Mouse (Mus musculus): ENCODE data around the gene Naa40. TPM values are rescaled to one million over a fixed set of nuclear protein-coding genes. Genes with fewer than 3 reads are reported as not detected.
A peak's percentile ranks its signal among the peaks of the same experiment; 100 is the strongest.

Naa40 gene
- 35.6 and 47.2 TPM in 2 replicates for total RNA-seq (2015; ENCODE audit: low replicate concordance)
- 44.8 and 57.3 TPM in 2 replicates for total RNA-seq (2017; ENCODE audit: low replicate concordance)

DNA sequence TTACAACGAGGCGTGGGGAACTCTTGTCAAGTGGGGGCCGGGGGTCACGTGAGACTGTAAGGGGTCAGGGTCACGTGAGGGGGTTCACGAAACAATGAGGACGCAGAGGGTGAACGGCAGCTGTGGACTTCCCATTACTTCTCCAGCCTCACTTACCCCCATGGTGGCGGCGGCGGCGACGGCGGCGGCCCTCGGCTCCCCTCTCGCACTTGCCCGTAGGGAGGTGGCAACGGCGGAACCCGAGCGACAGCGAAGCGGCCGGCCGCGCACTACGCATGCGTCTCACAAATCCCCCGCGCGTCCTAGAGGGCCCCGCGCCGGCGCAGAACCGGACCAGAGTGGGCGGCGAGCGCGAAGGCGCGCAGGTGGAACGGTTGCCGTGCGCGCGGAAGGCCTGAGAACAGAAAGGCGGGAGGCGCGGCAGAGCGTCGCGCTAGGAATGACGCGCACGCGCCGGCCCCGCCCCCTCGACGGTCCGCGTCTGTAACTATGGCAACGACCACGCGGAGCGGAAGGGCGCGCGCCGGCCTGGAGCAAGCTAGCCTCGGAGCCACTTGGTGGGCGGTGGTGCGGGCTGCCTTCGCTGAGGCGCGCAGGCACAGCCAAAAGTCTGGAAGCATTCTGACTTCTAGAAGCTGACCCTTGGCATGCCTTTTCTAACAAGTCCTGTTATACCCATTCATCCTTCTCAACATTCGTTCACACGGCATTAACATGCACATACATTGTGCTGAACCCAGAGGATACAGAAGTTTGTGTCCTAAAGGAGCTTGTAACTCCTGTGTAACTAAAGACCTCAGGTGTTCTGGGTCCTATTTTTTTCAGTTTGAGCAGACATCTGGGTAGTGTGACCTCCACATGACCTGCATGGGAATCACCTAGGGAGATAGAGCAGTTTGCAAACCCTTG lies at the start of gene Naa40:
TSS of gene Naa40 (minus strand) at position 402 of the 909 bp plus-strand sequence.
- peak; percentile 96 for ATAC-seq (replicated peaks; ENCODE audit: low FRiP score, poor library complexity, severe bottlenecking)

DNA sequence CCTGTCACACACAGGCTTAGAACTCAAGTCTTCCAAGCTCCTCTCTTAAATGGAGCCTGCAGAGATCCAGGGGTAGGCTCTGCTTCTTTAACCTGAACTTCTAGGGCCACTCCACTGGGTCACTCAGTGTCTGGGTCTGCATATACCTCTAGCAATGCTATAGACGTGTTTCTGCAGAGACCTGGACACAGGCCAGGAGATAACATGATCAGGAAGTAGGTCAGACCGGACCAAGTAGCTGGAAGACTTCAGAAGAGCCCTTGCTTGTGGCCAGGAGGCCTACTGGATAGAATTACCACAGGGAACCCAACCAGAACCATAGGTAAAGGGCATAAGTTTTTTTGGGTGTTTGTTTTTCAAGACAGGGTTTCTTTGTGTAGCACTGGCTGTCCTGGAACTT lies 48.8 kb upstream of the Naa40 start:
- ATAC-seq (replicated peaks; ENCODE audit: low FRiP score, poor library complexity, severe bottlenecking): no peak

DNA sequence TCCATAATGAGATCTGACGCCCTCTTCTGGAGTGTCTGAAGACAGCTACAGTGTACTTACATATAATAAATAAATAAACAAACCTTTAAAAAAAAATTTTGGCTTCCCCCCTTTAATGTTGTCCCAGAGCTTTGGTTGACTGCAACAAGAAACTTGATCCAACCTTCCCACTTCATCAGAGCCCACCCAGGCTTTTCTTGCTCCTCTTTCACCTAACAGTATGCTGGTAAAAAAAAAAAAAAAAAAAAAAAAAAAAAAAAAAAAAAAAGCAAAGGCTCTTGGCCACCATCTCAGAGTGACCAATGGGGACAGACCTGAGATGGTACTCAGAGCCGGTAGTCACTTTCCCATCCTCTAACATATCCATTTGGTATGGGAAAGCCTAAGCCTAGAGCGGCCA lies 47.3 kb upstream of the Naa40 start:
- ATAC-seq (replicated peaks; ENCODE audit: low FRiP score, poor library complexity, severe bottlenecking): no peak

DNA sequence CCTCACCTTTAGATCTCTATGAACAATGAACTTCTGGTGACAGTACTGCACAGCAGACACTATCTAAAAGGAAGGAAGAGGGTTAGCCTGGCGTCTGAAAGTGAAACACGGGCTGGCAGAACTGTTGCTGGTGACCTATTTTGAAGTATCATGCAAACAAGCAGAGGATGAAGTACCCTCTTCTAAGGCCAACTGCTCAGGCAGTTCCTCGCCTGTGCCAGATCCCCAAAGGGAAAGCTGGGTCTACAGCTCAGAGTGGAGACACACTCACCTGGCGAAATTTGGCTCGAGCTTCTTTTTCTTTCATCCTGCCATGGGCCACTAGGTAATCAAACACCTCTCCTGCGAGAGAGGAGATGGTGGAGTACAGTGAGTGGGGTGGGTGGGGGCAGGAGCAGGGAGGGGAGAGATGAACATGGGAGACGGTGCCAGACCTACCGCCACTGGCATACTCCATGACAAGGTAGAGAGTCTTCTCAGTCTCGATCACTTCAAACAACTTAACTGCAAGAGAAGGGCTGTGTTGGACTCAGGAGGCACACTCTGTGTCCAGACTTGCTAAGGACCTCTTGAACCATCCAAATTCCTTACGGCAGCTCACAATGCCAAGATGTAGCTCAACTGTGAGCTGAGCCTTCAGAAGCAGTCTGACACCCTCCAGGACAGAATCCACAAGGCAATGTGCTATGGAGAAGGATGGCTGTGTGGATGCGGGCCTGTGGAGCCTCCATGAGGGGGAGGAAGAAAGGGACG lies 45.8 kb upstream of the Naa40 start:
- ATAC-seq (replicated peaks; ENCODE audit: low FRiP score, poor library complexity, severe bottlenecking): no peak

DNA sequence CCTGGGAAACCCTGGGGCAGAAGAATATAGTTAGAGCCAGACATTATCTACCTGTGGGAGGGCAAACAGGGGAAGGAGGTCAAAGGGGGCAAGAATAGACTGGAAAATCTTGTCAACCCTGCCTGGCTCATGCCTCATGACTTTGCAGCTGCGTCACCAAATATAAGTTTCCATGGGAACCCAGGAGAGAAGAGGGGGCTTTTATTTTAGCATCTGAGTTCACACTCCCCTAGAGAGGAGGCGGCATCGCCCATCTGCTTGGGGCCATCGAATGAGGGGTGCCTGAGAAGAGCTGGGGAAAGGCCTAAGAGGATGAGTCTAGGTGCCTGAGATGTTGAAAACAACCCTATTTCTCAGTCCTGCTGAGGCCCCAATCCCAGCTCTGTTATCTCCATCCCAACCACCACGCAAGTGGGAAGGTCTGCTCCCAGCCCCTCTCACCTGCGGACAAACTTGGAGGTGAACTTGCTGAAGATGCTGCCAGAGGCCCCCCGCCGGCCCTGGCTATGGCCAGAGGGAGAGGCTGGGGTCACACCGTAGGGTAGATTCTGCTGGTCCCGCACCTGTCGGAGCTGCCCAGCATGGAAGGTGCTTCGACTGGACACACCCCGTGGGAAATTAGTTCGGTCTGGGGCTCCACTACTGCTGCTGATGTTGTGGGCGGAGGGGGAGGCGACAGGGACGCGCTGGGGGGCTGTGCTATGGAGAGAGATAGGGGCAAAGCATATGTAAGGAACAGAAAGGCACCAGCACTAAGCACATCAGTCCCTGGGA lies 39.8 kb upstream of the Naa40 start:
- ATAC-seq (replicated peaks; ENCODE audit: low FRiP score, poor library complexity, severe bottlenecking): no peak

DNA sequence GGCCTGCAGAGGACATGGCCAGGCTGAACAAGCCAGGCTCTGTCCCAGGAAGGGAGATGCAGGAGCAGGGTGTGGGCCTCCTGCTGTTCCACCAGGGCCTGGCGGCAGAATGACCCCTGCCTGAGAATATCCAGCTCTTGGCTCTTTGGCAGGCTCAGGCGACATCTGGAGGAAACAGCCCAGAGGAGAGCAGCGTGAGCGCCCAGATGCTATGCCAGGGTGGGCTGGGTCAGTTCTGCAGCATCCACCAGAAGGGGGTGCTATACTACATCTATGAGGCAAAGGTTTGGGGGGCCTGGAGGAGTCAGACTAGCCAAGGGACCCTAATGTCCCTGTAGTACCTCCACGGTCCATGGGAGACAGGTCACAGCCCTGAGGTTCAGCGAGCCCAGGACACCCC lies 38.1 kb upstream of the Naa40 start:
- ATAC-seq (replicated peaks; ENCODE audit: low FRiP score, poor library complexity, severe bottlenecking): no peak

DNA sequence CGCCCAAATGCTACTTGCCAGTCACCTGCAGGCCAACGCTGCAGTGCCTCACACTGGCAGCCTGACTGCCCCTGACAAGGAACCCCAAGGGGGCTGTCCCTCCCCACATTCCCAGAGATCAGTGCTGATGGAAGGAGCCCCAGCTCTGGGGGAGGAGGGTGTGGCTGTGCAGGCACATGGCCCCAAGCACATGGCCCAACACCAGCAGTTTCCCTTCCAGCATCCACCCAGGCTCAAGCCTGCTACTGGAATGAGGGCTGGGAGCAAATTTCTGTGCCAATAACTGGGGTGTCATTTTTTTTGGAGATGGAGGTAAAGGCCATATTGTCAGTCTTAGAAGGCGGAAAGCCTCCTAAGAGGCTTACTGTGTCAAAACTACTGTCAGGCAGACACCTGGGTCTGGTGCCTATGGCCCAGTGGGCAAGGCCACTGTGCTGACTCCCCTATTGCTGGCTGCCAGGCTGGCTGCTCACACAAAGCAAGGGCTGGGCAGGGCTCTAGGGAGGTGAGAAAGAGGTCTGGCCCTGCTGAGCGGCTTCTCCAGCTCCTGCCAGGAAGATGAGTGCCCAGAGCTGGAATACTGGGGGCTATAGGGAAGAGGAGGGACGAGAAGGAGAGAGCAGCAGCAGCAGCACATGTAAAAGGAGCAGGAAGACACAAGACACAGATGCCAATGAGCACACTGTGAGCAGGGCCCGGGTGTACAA lies 37.4 kb upstream of the Naa40 start:
- no peak for ATAC-seq (replicated peaks; ENCODE audit: low FRiP score, poor library complexity, severe bottlenecking)

DNA sequence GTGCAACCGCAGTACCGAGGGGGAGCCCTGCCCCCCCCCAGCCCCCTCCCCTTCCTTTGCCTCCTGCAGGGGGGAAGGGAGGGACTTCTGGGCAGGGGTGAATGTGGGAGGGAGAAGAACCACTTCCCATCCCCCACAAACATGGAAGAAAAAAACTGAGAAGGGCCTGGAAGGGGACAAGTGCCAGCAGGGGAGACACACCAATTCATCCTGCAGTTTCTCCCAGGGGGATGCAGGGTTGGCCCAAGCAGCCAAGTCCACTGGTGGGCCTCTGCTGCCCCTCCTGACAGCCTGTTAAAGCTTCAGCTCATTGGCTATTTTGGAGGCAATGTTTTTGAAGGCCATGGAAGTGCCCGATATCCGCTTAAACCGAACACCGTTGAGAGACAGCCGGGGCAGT lies 35.8 kb upstream of the Naa40 start:
- ATAC-seq (replicated peaks; ENCODE audit: low FRiP score, poor library complexity, severe bottlenecking): no peak

DNA sequence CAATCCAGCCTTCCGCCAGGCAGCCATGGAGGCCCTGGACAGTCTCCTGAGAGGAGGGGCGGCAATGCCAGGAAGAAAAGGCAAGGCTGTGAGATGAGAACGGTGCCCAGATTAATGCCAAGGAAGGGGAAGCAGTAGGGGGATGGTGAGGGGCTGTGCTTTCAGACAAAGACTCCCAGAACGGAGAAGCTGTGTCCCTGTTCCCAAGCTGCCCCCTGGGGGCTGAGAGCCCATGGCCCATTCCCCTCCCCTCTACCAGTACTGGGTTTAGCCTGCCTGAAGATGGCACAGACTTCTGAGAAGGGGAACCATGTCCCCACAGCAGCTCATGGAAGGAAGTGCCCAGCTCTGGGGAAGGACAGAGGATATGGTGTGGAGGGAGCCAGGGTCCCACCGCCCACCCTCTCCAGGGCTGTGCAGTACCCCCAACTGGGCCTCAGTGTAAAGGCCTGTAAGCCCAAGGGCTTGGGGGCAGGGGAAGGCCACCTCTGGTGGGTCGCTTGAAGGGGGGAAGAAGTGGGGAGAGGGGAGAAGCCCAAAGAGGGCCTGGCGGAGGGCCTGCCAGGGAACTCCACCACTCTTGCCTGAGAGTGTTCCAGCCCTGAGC lies 35.2 kb upstream of the Naa40 start:
- ATAC-seq (replicated peaks; ENCODE audit: low FRiP score, poor library complexity, severe bottlenecking): no peak

DNA sequence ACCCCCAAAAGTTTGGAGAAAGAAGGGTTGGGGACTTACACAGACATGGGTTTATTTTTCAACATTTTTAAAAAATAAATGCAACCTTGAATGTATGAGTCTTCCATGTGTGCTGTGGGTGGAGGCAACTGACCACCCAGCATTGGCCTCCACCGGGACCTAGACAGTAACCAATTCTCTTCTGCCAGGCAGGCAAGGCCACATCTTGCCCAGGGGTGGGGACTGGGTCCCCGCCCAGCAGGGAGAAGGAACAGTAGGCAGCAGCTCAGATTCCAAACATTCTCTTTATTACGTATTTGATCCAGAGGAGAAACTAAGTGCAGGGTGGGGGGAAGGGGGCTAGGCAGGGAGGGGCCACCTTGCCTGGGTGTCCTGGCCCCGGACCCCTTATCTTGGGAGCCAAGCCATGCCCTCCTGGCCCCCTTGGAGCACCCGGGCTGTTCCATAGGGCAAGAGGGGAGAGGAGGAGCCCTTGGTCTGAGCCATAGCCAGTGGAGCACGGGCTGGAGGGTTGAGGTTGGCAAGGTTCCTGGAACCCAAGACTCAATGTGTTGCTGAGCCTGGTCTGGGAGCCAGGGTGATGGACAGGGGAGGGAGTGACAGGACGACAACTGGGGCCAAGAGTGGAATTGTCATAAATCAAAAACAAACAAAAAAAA lies 34.3 kb upstream of the Naa40 start:
- ATAC-seq (replicated peaks; ENCODE audit: low FRiP score, poor library complexity, severe bottlenecking): no peak

DNA sequence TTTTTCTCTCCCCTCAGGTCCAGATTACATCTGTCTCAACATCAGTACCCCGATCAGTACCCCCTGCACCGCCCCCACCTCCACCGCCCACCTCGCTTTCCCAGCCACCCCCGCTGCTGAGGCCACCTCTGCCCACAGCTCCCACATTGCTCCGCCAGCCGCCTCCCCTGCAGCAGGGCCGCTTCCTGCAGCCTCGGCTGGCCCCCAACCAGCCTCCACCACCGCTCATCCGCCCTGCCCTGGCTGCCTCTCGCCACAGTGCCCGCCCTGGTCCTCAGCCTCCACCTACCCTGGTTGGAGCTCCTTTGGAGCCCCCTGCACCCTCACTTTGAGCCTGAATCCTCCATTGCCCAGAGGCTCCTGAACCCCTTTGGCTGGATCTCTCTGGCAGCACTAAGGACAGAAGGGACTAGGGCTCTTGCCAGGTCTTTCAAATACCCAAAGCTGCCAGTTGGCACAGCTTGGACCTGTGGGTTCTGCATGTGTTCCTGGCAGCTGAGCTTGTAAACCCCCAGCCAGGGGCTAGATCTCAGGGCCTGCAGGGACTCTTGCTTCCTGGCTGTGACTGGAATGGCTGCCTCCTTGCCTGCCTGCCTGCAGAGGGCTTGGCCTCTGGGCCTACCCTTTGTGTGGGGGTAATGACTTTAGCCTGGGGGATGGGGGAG lies 33.5 kb upstream of the Naa40 start:
- no peak for ATAC-seq (replicated peaks; ENCODE audit: low FRiP score, poor library complexity, severe bottlenecking)

DNA sequence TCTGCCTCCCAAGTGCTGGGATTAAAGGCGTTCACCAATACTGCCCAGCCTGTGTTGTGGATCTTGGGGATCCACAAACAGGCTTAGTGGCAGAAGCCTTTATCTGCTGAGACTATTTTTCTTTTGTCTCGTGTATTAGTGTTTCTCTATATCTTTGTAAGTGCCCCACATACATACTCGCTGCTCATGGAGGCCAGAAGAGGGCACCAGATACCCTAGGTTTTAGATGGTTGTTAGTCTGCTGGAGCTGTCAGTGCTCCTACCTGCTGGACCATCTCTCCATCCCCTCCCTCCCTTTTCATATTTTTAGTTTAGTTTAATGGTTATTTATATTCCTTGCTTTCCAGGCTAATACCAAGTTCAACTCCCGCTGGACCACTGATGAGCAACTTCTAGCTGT lies 32.5 kb upstream of the Naa40 start:
- ATAC-seq (replicated peaks; ENCODE audit: low FRiP score, poor library complexity, severe bottlenecking): no peak

DNA sequence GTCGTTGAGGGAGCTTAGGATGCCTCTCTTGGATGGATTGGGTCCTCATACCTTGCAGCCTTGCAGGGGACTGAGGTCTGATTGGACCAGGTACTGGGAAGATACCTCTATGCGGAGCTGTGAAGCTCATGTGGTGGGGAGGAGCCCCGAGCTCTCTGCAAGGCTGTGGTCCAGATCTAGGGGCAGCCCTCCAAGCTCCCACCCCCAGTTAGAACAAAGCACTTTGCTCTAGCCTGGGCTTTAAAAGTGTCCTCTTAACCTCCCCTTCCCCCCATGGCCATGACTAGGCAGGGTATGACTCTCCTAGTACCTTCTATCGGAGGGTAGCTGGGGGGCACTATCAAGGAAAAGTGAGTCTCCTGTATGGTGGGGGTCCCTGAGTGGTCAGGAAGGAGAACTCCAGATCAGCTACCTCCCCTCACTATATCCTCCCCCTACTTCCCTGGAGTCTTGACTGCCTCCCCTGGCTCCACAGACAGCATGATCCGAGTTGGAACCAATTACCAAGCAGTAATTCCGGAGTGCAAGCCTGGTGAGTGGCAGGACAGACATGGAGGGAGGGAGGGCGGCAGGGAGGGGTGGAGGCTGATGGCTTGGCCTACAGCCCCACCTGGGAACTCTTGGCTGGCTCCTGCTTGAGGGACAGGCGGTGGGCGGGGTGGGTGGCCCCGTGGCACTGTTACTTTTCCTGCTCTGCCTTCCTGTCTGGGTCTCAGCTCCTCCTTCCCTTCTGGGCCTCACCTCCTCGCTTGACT lies 28.5 kb upstream of the Naa40 start:
- ATAC-seq (replicated peaks; ENCODE audit: low FRiP score, poor library complexity, severe bottlenecking): no peak

DNA sequence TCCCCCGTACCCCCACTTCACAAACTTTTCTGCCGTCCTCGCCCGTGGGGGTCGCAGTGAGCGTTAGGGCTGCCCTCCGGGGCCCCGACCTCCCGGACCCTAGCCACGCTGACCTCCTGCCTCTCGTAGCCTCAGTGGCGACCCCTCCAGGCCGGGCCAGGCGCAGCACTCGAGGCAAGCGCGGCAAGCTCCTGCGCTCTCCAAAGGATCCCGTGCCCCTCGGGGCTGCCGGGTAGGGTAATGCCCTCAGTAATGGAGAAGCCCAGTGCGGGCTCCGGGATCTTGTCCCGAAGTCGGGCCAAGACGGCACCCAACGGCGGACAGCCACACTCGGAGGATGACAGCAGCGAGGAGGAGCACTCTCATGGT lies 27.7 kb upstream of the Naa40 start:
- no peak for ATAC-seq (replicated peaks; ENCODE audit: low FRiP score, poor library complexity, severe bottlenecking)

DNA sequence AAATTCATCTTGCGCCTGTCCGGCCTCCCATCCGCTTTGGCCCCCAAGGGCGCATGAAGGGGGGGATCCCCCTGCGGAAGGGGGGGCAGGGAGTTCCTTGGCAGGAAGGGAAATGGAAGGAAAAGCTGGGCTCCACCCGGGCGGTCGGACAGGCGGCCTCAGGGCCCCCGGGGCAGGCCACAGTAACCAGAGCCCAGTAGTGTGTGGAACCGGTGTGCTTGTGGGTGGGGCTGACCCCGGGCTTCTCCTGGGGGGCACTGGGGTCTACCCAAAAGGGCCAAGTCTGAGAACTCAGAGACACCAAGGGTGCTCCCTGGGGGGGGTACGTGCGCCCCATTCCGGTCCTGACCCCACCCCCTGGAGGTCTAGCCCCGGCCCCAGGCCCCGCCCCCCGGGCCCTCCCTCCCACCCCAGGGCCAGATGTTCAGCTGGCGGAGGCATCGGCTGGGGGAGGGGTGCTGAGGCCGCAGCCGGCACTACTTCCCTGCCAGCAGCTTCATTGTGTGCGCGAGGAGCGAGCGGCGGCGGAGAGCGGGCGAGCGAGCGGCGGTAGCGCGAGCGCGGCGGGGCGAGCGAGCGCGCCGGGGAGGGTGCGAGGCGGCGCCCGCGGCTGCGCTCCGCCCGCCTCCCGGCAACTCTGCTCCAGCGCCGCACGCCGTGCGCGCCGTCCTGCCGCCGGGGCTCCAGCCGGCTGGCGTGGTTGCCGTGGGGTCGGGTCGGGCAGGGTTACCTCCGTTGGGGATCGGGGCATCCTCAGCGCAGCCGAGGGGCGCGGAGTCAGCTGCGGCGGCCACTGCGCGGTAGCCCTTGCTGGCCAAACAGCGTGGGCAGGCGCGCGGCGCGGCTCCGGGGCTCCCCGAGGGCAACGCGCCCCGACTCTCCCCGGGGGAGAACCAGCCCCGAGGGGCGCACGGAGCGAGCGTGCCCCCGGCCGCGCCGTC lies 27.1 kb upstream of the Naa40 start:
- no peak for ATAC-seq (replicated peaks; ENCODE audit: low FRiP score, poor library complexity, severe bottlenecking)

DNA sequence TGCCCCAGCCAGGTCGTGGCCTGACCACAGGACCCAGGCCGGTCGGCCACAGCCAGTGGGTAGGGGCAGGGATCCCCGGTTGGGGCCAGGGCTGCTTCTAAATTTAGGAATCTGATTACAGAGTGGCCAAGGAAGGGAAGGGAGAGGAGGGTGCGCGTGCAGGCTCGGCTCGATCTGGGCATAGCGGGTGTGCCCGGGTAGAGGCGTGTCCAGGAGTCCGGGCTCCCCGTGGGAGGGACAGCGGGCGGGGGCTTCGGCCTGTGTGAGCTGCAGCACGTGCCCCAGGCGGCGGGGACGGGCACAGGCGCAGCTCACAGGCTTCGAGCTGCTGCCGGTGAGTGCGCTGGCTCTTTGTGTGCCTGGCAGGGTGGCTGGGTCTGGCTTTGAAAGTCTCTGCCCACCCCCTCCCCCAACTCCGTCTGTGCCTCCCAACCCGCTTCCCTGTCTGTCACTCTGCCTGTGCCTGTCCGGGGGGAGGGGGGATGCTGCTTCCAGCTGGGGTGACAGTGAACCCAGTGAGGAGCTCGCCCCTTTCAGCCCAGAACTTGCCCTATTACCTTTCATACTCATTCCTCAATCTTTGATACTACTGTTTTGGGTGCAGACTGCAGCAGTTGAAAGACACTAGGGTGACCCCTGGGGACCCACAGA lies 26.2 kb upstream of the Naa40 start, which contains the start of gene Rcor2:
TSS of gene Rcor2 (plus strand) at position 235 of the 651 bp plus-strand sequence.
- ATAC-seq (replicated peaks; ENCODE audit: low FRiP score, poor library complexity, severe bottlenecking): no peak
